Mouse (Mus musculus) testis, adult 2 months (tissue): ENCODE data around the gene Cox19.

Experiments
- CTCF ChIP-seq: fragments of 200-500 bp; IDR thresholded peaks from 2 replicates; pipeline ENCODE4 v1.5.1; 2012; ENCODE audit warnings: low read depth, mild to moderate bottlenecking, inconsistent platforms, low read length, moderate library complexity; ENCODE audit not compliant: control insufficient read depth, insufficient read depth, insufficient replicate concordance
- POLR2A ChIP-seq: fragments of 200-500 bp; IDR thresholded peaks from 2 replicates; pipeline ENCODE4 v1.6.1; 2012; ENCODE audit warnings: low read depth, mild to moderate bottlenecking, inconsistent platforms, low read length, moderate library complexity; ENCODE audit not compliant: control insufficient read depth

GRCm38 (mm10) chr5:139392219-139393196 is 41.3 kb upstream of the Cox19 start:
- TF ChIP-seq POLR2A = no peak
- TF ChIP-seq CTCF = no peak
